Mouse (Mus musculus): ENCODE data around the gene Tmsb15l. TPM values are rescaled to one million over a fixed set of nuclear protein-coding genes. Genes with fewer than 3 reads are reported as not detected.
"Not testable (repeated sequence)": the region's sequence is repeated elsewhere in the genome, so short reads cannot be mapped to it uniquely, and the experiment has no call there.

The Tmsb15l gene
- polyA plus RNA-seq, 1 experiment from 2014 or later, result 4.6 TPM

DNA sequence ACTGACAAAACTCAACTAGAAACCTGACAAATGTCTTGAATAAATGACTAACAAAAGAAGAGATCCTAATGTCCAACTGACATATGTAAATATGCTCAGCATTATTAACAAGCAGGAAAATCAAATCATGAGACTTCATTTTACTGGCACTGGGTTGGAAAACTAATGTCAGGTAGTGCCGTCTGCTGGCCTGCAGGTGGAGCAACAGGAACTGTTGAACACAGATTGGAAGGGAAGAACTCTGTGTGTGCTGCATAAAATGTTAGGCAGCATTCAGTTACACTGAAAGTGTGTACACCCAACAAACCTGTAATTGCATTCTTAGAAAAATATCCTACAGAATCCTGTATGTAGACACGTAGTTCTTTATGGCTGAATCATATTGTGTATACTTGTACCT is 17.0 kb downstream of the Tmsb15l start:
- Histone ChIP-seq H3K36me3 (no peaks in the 10 kb centered on the region), H3K4me1 (no peaks in the 10 kb centered on the region), H3K27me3 (ENCODE audit: low read depth, poor library complexity, severe bottlenecking) (no peaks in the 10 kb centered on the region), H3K9me3 (replicated peaks) (no peaks in the 10 kb centered on the region), H3K4me3 (no peak overlapping the region), H3K27ac (replicated peaks) (no peak overlapping the region)
- WGBS, result 38% methylated on average over 2 of the region's 2 CpGs
- DNase-seq (ENCODE audit: low spot score), result no peak

DNA sequence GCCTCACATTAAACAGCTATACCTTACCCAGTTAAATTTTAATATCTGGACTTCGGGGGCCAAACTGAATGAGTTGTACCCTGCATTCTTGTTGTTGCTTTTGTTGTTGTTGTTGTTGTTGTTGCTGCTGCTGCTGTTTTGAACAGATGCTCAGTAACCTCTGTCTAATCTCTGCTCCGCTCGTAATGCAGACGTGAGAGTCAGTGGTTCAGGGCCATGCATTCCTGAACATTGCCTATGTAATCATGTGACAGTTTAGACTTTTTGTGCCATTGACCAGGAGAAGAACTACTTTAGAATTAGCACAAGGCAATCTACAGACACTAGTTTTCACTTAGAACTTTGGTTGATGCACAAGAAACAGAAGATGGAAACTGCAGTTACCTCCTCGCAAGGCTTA is 18.4 kb downstream of the Tmsb15l start:
- 68% methylated on average over 5 of the region's 5 CpGs for WGBS
- H3K27me3 ChIP-seq (ENCODE audit: low read depth, poor library complexity, severe bottlenecking); DNase-seq (ENCODE audit: low spot score); H3K27ac ChIP-seq (replicated peaks); H3K4me1 ChIP-seq; H3K9me3 ChIP-seq (replicated peaks); H3K36me3 ChIP-seq: not testable (repeated sequence)
- H3K4me3 ChIP-seq, result peak overlapping the region; percentile 47; the same call in 1 of the 2 replicates

DNA sequence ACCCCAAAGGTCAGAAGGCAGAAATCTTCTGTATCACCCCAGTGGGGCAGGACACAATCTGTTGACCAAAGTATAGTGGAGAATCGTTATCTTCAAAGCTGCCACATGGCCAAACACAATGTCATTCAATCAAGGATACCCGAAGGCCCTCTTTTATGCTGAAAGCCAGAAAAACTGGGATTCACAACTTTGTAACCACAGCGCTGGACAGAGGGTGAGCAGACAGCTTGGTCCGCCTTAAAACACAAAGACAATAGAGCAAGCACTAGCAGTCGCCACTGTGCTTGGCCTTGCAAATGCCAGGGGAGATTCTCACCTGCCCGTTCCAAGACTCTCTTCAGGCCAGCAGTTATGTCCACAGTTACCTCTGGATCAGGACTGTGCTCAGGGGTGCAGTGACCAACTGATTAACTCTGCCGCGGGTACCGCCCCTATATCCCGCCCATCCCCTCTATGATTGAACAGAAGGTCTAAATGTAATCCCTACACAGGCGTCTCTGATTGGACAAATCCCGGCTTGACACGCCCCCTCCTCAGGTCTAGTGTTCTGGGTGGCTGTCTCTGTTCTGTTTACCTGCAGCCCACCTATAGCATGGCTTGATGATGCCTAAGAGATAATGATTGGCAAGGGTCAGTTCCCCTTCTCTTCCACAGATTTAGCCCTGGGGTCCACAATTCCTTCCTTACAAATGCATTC is 18.9 kb downstream of the Tmsb15l start:
- not testable (repeated sequence) for H3K4me1 ChIP-seq; H3K27ac ChIP-seq (replicated peaks); H3K36me3 ChIP-seq; H3K9me3 ChIP-seq (replicated peaks); H3K27me3 ChIP-seq (ENCODE audit: low read depth, poor library complexity, severe bottlenecking)
- H3K4me3 ChIP-seq, result peak overlapping the region; percentile 47
- DNase-seq (ENCODE audit: low spot score), result peak; percentile 49
- WGBS, result 28% methylated on average over 13 of the region's 13 CpGs

GRCm38 (mm10) chrX:136937985-136938384 is 38.7 kb downstream of the Tmsb15l start:
- H3K36me3 ChIP-seq, result no peaks in the 10 kb centered on the region
- H3K4me1 ChIP-seq, result no peaks in the 10 kb centered on the region
- WGBS, result 66% methylated on average over 3 of the region's 3 CpGs
- no peak overlapping the region for H3K4me3 ChIP-seq
- no peak overlapping the region for H3K27ac ChIP-seq (replicated peaks)
- H3K27me3 ChIP-seq (ENCODE audit: low read depth, poor library complexity, severe bottlenecking), result no peaks in the 10 kb centered on the region
- no peaks in the 10 kb centered on the region for H3K9me3 ChIP-seq (replicated peaks)
- DNase-seq (ENCODE audit: low spot score), result no peak

- H3K4me1 ChIP-seq, result no peaks in the 10 kb centered on the region
- peaks cover 19% of the 10 kb centered on the region for H3K9me3 ChIP-seq (replicated peaks)
- DNase-seq (ENCODE audit: low spot score), result no peak
- no peaks in the 10 kb centered on the region for H3K36me3 ChIP-seq
- H3K4me3 ChIP-seq, result no peak within 1 kb of the TSS
- WGBS, result 93% methylated on average over 14 of the region's 14 CpGs
- H3K27ac ChIP-seq (replicated peaks), result no peak within 1 kb of the TSS
- H3K27me3 ChIP-seq (ENCODE audit: low read depth, poor library complexity, severe bottlenecking), result no peaks in the 10 kb centered on the region
Observed at GRCm38 (mm10) chrX:136927031-136927430, 49.6 kb downstream of the Tmsb15l start, which contains the start of gene H2bfm. Gene H2bfm, plus strand, starts transcription at chrX:136927325.

DNA sequence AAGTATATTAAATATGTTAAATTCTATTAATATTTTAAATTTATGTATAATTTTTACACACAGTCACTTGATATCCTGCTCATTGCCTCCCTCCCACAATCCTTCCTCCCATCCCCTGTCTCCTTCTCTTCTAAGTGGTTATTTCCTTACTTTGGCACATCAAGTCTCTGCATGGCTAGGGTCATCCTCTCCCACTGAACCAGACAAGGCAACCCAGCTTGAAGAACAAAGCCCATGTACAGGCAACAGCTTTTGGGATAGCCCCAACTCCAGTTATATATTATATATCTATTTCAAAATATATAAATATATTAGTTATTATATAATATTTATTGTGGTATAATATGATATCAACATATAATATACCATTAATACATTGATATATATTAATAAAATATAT is 50.8 kb downstream of the Tmsb15l start:
- no peak overlapping the region for H3K4me3 ChIP-seq
- H3K4me1 ChIP-seq, result no peaks in the 10 kb centered on the region
- DNase-seq (ENCODE audit: low spot score), result no peak
- H3K36me3 ChIP-seq, result no peaks in the 10 kb centered on the region
- H3K27me3 ChIP-seq (ENCODE audit: low read depth, poor library complexity, severe bottlenecking), result no peaks in the 10 kb centered on the region
- H3K9me3 ChIP-seq (replicated peaks), result peaks cover 19% of the 10 kb centered on the region
- H3K27ac ChIP-seq (replicated peaks), result no peak overlapping the region

Other genes starting within 250 kb of the Tmsb15l start
- 586 and 616 TPM in 2 replicates for gene Morf4l2, start 233.2 kb downstream of the Tmsb15l start, polyA plus RNA-seq (2016; fragmentation: Nextera tagmentation; extraction: Ambion mirVana)
- 0.11 and 0.14 TPM in 2 replicates for gene Glra4, start 196.7 kb downstream of the Tmsb15l start, polyA plus RNA-seq (2016; fragmentation: Nextera tagmentation; extraction: Ambion mirVana)
- gene Plp1, start 154.2 kb downstream of the Tmsb15l start, polyA plus RNA-seq (2016; fragmentation: Nextera tagmentation; extraction: Ambion mirVana), result 19.4 and 19.5 TPM in 2 replicates
- 1.6 and 3.1 TPM in 2 replicates for gene Rab9b, start 108.1 kb downstream of the Tmsb15l start, polyA plus RNA-seq (2016; fragmentation: Nextera tagmentation; extraction: Ambion mirVana)
- gene H2bfm, start 49.5 kb downstream of the Tmsb15l start, polyA plus RNA-seq (2016; fragmentation: Nextera tagmentation; extraction: Ambion mirVana), result not detected in 2 replicates
- 39.2 and 41.4 TPM in 2 replicates for gene Tmsb15b2, start 1.4 kb downstream of the Tmsb15l start, polyA plus RNA-seq (2016; fragmentation: Nextera tagmentation; extraction: Ambion mirVana)
- gene Tmsb15b1, start within 50 bp of the Tmsb15l start, polyA plus RNA-seq (2016; fragmentation: Nextera tagmentation; extraction: Ambion mirVana), result 17.0 and 18.7 TPM in 2 replicates
- 50.8 and 71.3 TPM in 2 replicates for gene Zcchc18, start 16.3 kb upstream of the Tmsb15l start, polyA plus RNA-seq (2016; fragmentation: Nextera tagmentation; extraction: Ambion mirVana)
- 11.4 and 13.8 TPM in 2 replicates for gene Slc25a53, start 61.4 kb upstream of the Tmsb15l start, polyA plus RNA-seq (2016; fragmentation: Nextera tagmentation; extraction: Ambion mirVana)
- 12.3 and 13.2 TPM in 2 replicates for gene Fam199x, start 72.7 kb upstream of the Tmsb15l start, polyA plus RNA-seq (2016; fragmentation: Nextera tagmentation; extraction: Ambion mirVana)
- gene Esx1, start 145.2 kb upstream of the Tmsb15l start, polyA plus RNA-seq (2016; fragmentation: Nextera tagmentation; extraction: Ambion mirVana), result not detected in 2 replicates